Mouse (Mus musculus): ENCODE data around the gene Bcl7c. TPM values are rescaled to one million over a fixed set of nuclear protein-coding genes. Genes with fewer than 3 reads are reported as not detected.

Bcl7c gene
- polyA plus RNA-seq, 1 experiment from 2014 or later = 65.1 TPM

DNA sequence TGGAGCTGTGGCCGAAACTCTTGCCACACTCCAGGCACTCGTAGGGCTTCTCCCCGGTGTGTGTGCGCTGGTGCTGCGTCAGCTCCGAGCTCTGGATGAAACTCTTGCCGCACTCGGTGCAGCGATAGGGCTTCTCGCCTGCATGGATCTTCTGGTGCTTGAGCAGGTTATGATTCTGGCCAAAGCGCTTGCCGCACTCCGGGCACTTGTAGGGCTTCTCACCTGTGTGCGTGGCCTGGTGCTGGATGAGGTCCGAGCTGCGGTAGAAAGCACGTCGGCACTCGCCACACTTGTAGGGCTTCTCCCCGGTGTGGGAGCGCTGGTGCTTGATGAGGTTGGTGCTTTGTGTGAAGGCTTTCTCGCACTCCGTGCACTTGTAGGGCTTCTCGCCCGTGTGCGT lies 97.2 kb downstream of the Bcl7c start:
- H3K36me3 ChIP-seq (ENCODE audit: insufficient read depth) = peaks cover 52% of the 10 kb centered on the region
- no peak overlapping the region for H3K27ac ChIP-seq (ENCODE audit: low read depth)
- DNase-seq (no peak), ATAC-seq (ENCODE audit: insufficient read depth) (no peak)
- no peak for TF ChIP-seq CTCF (IDR thresholded peaks at IDR 0.05; ENCODE audit: low read depth)
- WGBS = 95% methylated on average over 26 of the region's 26 CpGs
- H3K4me3 ChIP-seq (ENCODE audit: low read depth, low read length) = no peak overlapping the region
- 0 out of 2 replicates have a peak, but pooled peaks cover 3% of the 10 kb centered on the region for H3K4me1 ChIP-seq (ENCODE audit: insufficient read depth)
- no peak overlapping the region for H3K9ac ChIP-seq
- H3K4me2 ChIP-seq = no peak overlapping the region
- no peaks in the 10 kb centered on the region for H3K9me3 ChIP-seq (ENCODE audit: low read depth, low read length)
- H3K27me3 ChIP-seq (ENCODE audit: insufficient read depth, low read length) = no peaks in the 10 kb centered on the region

MicroRNAs encoded within 50 kb of the gene (microRNA counts, 519-probe panel; counts per million panel counts)
- microRNA mmu-miR-762 = 1,546 counts per million, percentile 10 among the panel's probes with 10 or more counts

Small RNA genes lying within 50 kb of the gene (microRNA-seq; reads per million reads assigned to microRNA genes)
- gene Mir762 (ENCODE audit: borderline number of aligned reads) = not detected

Other genes starting within 250 kb of the Bcl7c start
- gene Prr14, start 249.3 kb downstream of the Bcl7c start, polyA plus RNA-seq (2014; fragmentation: Nextera tagmentation; extraction: Ambion mirVana) = 44.3 TPM in 2 replicates
- 12.8 and 16.1 TPM in 2 replicates for gene Fbrs, start 229.7 kb downstream of the Bcl7c start, polyA plus RNA-seq (2014; fragmentation: Nextera tagmentation; extraction: Ambion mirVana)
- gene Srcap, start 196.9 kb downstream of the Bcl7c start, polyA plus RNA-seq (2014; fragmentation: Nextera tagmentation; extraction: Ambion mirVana) = 61.6 and 71.3 TPM in 2 replicates
- 19.6 and 20.5 TPM in 2 replicates for gene Gm42715, start 189.3 kb downstream of the Bcl7c start, polyA plus RNA-seq (2014; fragmentation: Nextera tagmentation; extraction: Ambion mirVana)
- gene Tmem265, start 147.5 kb downstream of the Bcl7c start, polyA plus RNA-seq (2014; fragmentation: Nextera tagmentation; extraction: Ambion mirVana) = 4.0 and 6.3 TPM in 2 replicates
- 31.3 and 39.3 TPM in 2 replicates for gene Phkg2, start 135.6 kb downstream of the Bcl7c start, polyA plus RNA-seq (2014; fragmentation: Nextera tagmentation; extraction: Ambion mirVana)
- gene Ccdc189, start 120.3 kb downstream of the Bcl7c start, polyA plus RNA-seq (2014; fragmentation: Nextera tagmentation; extraction: Ambion mirVana) = 8.6 and 9.1 TPM in 2 replicates
- gene Rnf40, start 120.2 kb downstream of the Bcl7c start, polyA plus RNA-seq (2014; fragmentation: Nextera tagmentation; extraction: Ambion mirVana) = 46.7 and 47.6 TPM in 2 replicates
- 14.2 and 16.9 TPM in 2 replicates for gene Zfp629, start 93.1 kb downstream of the Bcl7c start, polyA plus RNA-seq (2014; fragmentation: Nextera tagmentation; extraction: Ambion mirVana)
- 11.7 and 15.6 TPM in 2 replicates for gene Ctf1, start 3.8 kb upstream of the Bcl7c start, polyA plus RNA-seq (2014; fragmentation: Nextera tagmentation; extraction: Ambion mirVana)
- 0.38 TPM in 1 of 2 replicates, not detected in the other for gene Ctf2, start 23.2 kb upstream of the Bcl7c start, polyA plus RNA-seq (2014; fragmentation: Nextera tagmentation; extraction: Ambion mirVana)
- 5.3 and 5.6 TPM in 2 replicates for gene Fbxl19, start 35.6 kb upstream of the Bcl7c start, polyA plus RNA-seq (2014; fragmentation: Nextera tagmentation; extraction: Ambion mirVana)
- 19.2 and 21.8 TPM in 2 replicates for gene Orai3, start 60.9 kb upstream of the Bcl7c start, polyA plus RNA-seq (2014; fragmentation: Nextera tagmentation; extraction: Ambion mirVana)
- 27.2 and 30.1 TPM in 2 replicates for gene Setd1a, start 67.7 kb upstream of the Bcl7c start, polyA plus RNA-seq (2014; fragmentation: Nextera tagmentation; extraction: Ambion mirVana)
- gene Gm49388, start 76.7 kb upstream of the Bcl7c start, polyA plus RNA-seq (2014; fragmentation: Nextera tagmentation; extraction: Ambion mirVana) = 0.43 TPM in 1 of 2 replicates, not detected in the other
- 13.6 and 18.3 TPM in 2 replicates for gene Hsd3b7, start 91.7 kb upstream of the Bcl7c start, polyA plus RNA-seq (2014; fragmentation: Nextera tagmentation; extraction: Ambion mirVana)
- gene Stx4a, start 115.4 kb upstream of the Bcl7c start, polyA plus RNA-seq (2014; fragmentation: Nextera tagmentation; extraction: Ambion mirVana) = 19.7 and 21.8 TPM in 2 replicates
- 2.0 and 2.8 TPM in 2 replicates for gene Stx1b, start 115.6 kb upstream of the Bcl7c start, polyA plus RNA-seq (2014; fragmentation: Nextera tagmentation; extraction: Ambion mirVana)
- 16.7 and 17.4 TPM in 2 replicates for gene Zfp646, start 167.3 kb upstream of the Bcl7c start, polyA plus RNA-seq (2014; fragmentation: Nextera tagmentation; extraction: Ambion mirVana)
- gene Zfp668, start 167.9 kb upstream of the Bcl7c start, polyA plus RNA-seq (2014; fragmentation: Nextera tagmentation; extraction: Ambion mirVana) = 16.6 and 19.4 TPM in 2 replicates
- gene Prss53, start 182.0 kb upstream of the Bcl7c start, polyA plus RNA-seq (2014; fragmentation: Nextera tagmentation; extraction: Ambion mirVana) = 0.65 and 0.95 TPM in 2 replicates
- not detected in 2 replicates for gene Gm21974, start 186.5 kb upstream of the Bcl7c start, polyA plus RNA-seq (2014; fragmentation: Nextera tagmentation; extraction: Ambion mirVana)
- gene Vkorc1, start 186.7 kb upstream of the Bcl7c start, polyA plus RNA-seq (2014; fragmentation: Nextera tagmentation; extraction: Ambion mirVana) = 127 and 129 TPM in 2 replicates
- 152 and 169 TPM in 2 replicates for gene Bckdk, start 195.1 kb upstream of the Bcl7c start, polyA plus RNA-seq (2014; fragmentation: Nextera tagmentation; extraction: Ambion mirVana)
- gene Kat8, start 203.6 kb upstream of the Bcl7c start, polyA plus RNA-seq (2014; fragmentation: Nextera tagmentation; extraction: Ambion mirVana) = 39.5 and 42.8 TPM in 2 replicates
- gene Prss8, start 221.2 kb upstream of the Bcl7c start, polyA plus RNA-seq (2014; fragmentation: Nextera tagmentation; extraction: Ambion mirVana) = 48.8 and 51.7 TPM in 2 replicates
- 9.2 and 9.7 TPM in 2 replicates for gene Prss36, start 237.8 kb upstream of the Bcl7c start, polyA plus RNA-seq (2014; fragmentation: Nextera tagmentation; extraction: Ambion mirVana)